Mouse (Mus musculus) brown adipose tissue, adult 24 weeks (tissue): ENCODE measurements around the gene Olfr672. TPM values are rescaled to one million over a fixed set of nuclear protein-coding genes. Genes with fewer than 3 reads are reported as not detected.
"Not testable (repeated sequence)": the region's sequence is repeated elsewhere in the genome, so short reads cannot be mapped to it uniquely, and the experiment has no call there.

ENCODE experiments used
- H3K27ac ChIP-seq: fragments of 200-500 bp; replicated peaks from 2 replicates; pipeline ENCODE4 v1.5.1; 2012; ENCODE audit warnings: low read depth, mild to moderate bottlenecking, low read length
- H3K4me1 ChIP-seq: fragments of 200-500 bp; 2 replicates; pipeline ENCODE4 v1.6.1; 2012; ENCODE audit warnings: low read length, mixed read lengths; ENCODE audit not compliant: control insufficient read depth, insufficient read depth, insufficient read length
- H3K4me3 ChIP-seq: fragments of 200-500 bp; 2 replicates; pipeline ENCODE4 v1.5.1; 2012; ENCODE audit warnings: low read depth, mild to moderate bottlenecking, low read length, moderate library complexity; ENCODE audit not compliant: insufficient read depth
- polyA plus RNA-seq: library from polyadenylated mRNA; stranded (reverse); fragments of >200 nt; gene quantifications from 2 replicates; pipeline ENCODE4 v1.2.4, GENCODE M21; 2012; ENCODE audit not compliant: missing spikeins, insufficient read depth, insufficient read length

Olfr672 gene
- polyA plus RNA-seq: not detected in 2 replicates

DNA sequence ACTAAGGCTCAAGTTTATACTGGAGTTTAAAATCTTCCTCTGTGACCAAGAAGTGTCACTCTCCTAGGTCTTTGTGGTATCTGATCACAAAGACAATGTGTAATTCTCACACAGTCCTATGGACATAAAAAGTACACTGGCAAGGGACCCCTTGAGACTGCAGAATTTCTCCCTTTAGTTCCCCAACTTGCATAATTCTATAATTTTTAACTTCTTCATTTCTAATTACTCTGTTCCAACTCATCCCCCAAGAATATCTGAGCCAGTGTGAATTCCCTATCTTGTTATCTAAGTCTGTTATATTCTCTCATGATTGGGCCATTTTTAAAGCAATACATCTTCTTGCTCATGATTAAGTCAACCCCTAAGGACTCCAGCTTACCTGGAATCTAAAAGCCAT lies at the start of gene Olfr672:
Gene Olfr672, minus strand, starts transcription at position 101 of the 400 bp plus-strand sequence.
- Histone ChIP-seq H3K4me1 (no peaks in the 10 kb centered on the region), H3K4me3 (no peak within 1 kb of the TSS), H3K27ac (no peak within 1 kb of the TSS)

GRCm38 (mm10) chr7:105033836-105034235 lies 32.0 kb upstream of the Olfr672 start:
- H3K27ac ChIP-seq, H3K4me3 ChIP-seq, H3K4me1 ChIP-seq: not testable (repeated sequence)

DNA sequence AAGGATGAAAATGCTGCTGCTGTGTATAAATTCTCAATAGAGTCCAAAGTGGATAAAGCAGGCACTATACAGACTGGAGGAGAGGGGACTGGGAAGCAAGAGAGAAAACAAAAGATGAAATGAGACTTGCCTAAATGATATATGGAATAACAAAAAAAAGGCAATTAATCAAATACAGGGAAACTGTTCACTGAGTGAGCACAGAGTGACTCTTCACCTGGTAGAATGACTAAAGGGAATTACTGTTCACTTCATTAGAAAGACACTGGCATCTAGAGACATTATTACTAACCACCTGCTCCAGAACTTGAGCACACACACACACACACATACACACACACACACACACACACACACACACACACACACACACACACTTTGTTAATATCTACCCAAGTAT lies 30.6 kb upstream of the Olfr672 start, which contains the start of gene Olfr676:
Gene Olfr676, plus strand, starts transcription at position 301 of the 400 bp plus-strand sequence.
- Histone ChIP-seq H3K4me3 (no peak within 1 kb of the TSS), H3K4me1 (no peaks in the 10 kb centered on the region), H3K27ac (no peak within 1 kb of the TSS)

GRCm38 (mm10) chr7:105028360-105028759 lies 26.5 kb upstream of the Olfr672 start, which contains the start of gene Olfr675:
TSS of gene Olfr675 (minus strand) at chr7:105028460.
- Histone ChIP-seq H3K4me1 (no peaks in the 10 kb centered on the region), H3K4me3 (no peak within 1 kb of the TSS), H3K27ac (no peak within 1 kb of the TSS)

DNA sequence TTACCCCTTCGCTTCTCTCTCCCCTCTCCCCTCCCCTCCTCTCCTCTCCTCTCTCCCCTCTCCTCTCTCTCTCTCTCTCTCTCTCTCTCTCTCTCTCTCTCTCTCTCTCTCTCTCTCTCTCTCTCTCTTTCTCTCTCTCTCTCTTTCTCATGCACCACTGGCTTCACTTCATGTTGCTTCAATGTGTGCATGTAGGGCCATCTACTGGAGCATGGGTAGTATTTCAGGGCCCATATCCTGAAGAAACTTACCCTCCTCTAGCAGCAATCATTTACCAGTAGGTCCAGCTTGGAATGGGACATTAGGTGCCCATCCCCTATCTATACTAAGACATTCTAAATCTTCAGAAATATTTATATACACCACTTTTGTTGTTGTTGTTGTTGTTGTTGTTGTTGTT lies 20.7 kb upstream of the Olfr672 start:
- Histone ChIP-seq H3K4me1 (no peaks in the 10 kb centered on the region), H3K4me3 (no peak overlapping the region), H3K27ac (no peak overlapping the region)

GRCm38 (mm10) chr7:104979026-104979425 lies 22.8 kb downstream of the Olfr672 start, which contains the start of gene Olfr671:
TSS of gene Olfr671 (minus strand) at chr7:104979126.
- H3K27ac ChIP-seq: no peak within 1 kb of the TSS
- H3K4me3 ChIP-seq: no peak within 1 kb of the TSS
- H3K4me1 ChIP-seq: no peaks in the 10 kb centered on the region

- H3K27ac ChIP-seq, H3K4me1 ChIP-seq, H3K4me3 ChIP-seq: not testable (repeated sequence)
These were observed 29.3 kb downstream of the Olfr672 start for GRCm38 (mm10) chr7:104972507-104972906.

DNA sequence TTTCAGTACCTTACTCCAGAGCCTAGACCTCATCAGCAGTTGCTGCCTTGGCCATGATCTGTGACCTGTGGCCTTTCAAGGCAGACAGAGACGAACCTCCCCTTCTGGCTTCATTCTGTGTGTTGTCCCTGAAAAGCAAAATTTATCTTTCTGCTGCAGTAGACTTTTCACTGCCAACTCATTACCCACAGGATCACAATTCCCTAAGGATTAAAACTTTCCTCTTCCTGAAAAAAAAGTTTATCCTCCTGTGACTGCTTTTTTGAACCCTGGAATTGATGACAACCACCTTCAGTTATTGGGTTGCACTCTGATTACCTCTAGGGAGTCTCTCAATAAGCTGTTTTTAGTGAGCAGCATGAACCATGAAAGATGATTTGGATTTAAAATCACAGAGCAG lies 39.3 kb downstream of the Olfr672 start, which contains the start of gene Olfr670:
Gene Olfr670, minus strand, starts transcription at position 101 of the 400 bp plus-strand sequence.
- Histone ChIP-seq H3K27ac (no peak within 1 kb of the TSS), H3K4me1 (no peaks in the 10 kb centered on the region), H3K4me3 (no peak within 1 kb of the TSS)

DNA sequence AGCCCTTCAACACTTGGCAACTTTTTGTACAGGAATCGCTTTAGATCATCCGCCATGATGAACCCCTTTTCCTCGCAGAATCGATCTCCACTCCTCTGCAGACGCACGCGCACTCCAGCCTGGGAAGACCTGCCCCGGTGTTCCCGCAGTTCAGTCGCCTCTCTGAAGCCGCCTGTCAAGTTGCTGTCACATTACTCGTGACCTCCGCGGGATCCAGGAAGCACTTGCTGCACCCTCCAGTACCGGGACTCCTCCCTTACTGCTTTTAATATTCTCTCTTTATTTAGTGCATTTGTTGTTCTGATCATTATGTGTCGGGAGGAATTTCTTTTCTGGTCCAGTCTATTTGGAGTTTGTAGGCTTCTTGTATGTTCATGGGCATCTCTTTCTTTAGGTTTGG lies 51.6 kb downstream of the Olfr672 start:
- H3K27ac ChIP-seq, H3K4me3 ChIP-seq, H3K4me1 ChIP-seq: not testable (repeated sequence)

Other genes with a start within 250 kb of the Olfr672 start
- gene Usp17le, start 224.6 kb downstream of the Olfr672 start, polyA plus RNA-seq: not detected in 2 replicates
- not detected in 2 replicates for gene Usp17lb, start 159.4 kb downstream of the Olfr672 start, polyA plus RNA-seq
- not detected in 2 replicates for gene Usp17la, start 145.0 kb downstream of the Olfr672 start, polyA plus RNA-seq
- gene Olfr665, start 124.0 kb downstream of the Olfr672 start, polyA plus RNA-seq: not detected in 2 replicates
- not detected in 2 replicates for gene Olfr666, start 106.1 kb downstream of the Olfr672 start, polyA plus RNA-seq
- gene Olfr667, start 80.5 kb downstream of the Olfr672 start, polyA plus RNA-seq: not detected in 2 replicates
- gene Olfr668, start 74.0 kb downstream of the Olfr672 start, polyA plus RNA-seq: not detected in 2 replicates
- gene Olfr669, start 67.8 kb downstream of the Olfr672 start, polyA plus RNA-seq: not detected in 2 replicates
- gene Olfr670, start 39.4 kb downstream of the Olfr672 start, polyA plus RNA-seq: not detected in 2 replicates
- not detected in 2 replicates for gene Olfr671, start 22.9 kb downstream of the Olfr672 start, polyA plus RNA-seq
- not detected in 2 replicates for gene Olfr675, start 26.4 kb upstream of the Olfr672 start, polyA plus RNA-seq
- not detected in 2 replicates for gene Olfr676, start 30.7 kb upstream of the Olfr672 start, polyA plus RNA-seq
- not detected in 2 replicates for gene Olfr677, start 49.3 kb upstream of the Olfr672 start, polyA plus RNA-seq
- not detected in 2 replicates for gene Olfr678, start 62.4 kb upstream of the Olfr672 start, polyA plus RNA-seq
- not detected in 2 replicates for gene Olfr679, start 79.2 kb upstream of the Olfr672 start, polyA plus RNA-seq
- not detected in 2 replicates for gene Olfr680-ps1, start 90.8 kb upstream of the Olfr672 start, polyA plus RNA-seq
- not detected in 2 replicates for gene Olfr681, start 114.8 kb upstream of the Olfr672 start, polyA plus RNA-seq
- gene Olfr683, start 145.0 kb upstream of the Olfr672 start, polyA plus RNA-seq: not detected in 2 replicates
- not detected in 2 replicates for gene Olfr684, start 161.6 kb upstream of the Olfr672 start, polyA plus RNA-seq
- gene Olfr685, start 184.0 kb upstream of the Olfr672 start, polyA plus RNA-seq: not detected in 2 replicates
- not detected in 2 replicates for gene Olfr686, start 205.5 kb upstream of the Olfr672 start, polyA plus RNA-seq